Mouse (Mus musculus): Measurements from ENCODE around the gene Ovch2. TPM values are rescaled to one million over a fixed set of nuclear protein-coding genes. Genes with fewer than 3 reads are reported as not detected.

The Ovch2 gene
- polyA plus RNA-seq, 1 experiment from 2014 or later, result not detected

Other genes with a start within 250 kb of the Ovch2 start
- 9.6 and 11.1 TPM in 2 replicates for gene Olfml1, start 233.8 kb downstream of the Ovch2 start, polyA plus RNA-seq (2015; fragmentation: Nextera tagmentation; extraction: Ambion mirVana)
- gene Ppfibp2, start 206.0 kb downstream of the Ovch2 start, polyA plus RNA-seq (2015; fragmentation: Nextera tagmentation; extraction: Ambion mirVana), result 13.7 and 14.7 TPM in 2 replicates
- not detected in 2 replicates for gene 5330417H12Rik, start 176.0 kb downstream of the Ovch2 start, polyA plus RNA-seq (2015; fragmentation: Nextera tagmentation; extraction: Ambion mirVana)
- gene Cyb5r2, start 43.2 kb downstream of the Ovch2 start, polyA plus RNA-seq (2015; fragmentation: Nextera tagmentation; extraction: Ambion mirVana), result 0.11 and 0.12 TPM in 2 replicates
- not detected in 2 replicates for gene Olfr467, start 11.1 kb upstream of the Ovch2 start, polyA plus RNA-seq (2015; fragmentation: Nextera tagmentation; extraction: Ambion mirVana)
- not detected in 2 replicates for gene Olfr469, start 24.3 kb upstream of the Ovch2 start, polyA plus RNA-seq (2015; fragmentation: Nextera tagmentation; extraction: Ambion mirVana)
- gene Olfr470, start 46.3 kb upstream of the Ovch2 start, polyA plus RNA-seq (2015; fragmentation: Nextera tagmentation; extraction: Ambion mirVana), result not detected in 2 replicates
- not detected in 2 replicates for gene Olfr472, start 96.7 kb upstream of the Ovch2 start, polyA plus RNA-seq (2015; fragmentation: Nextera tagmentation; extraction: Ambion mirVana)
- gene Olfr473, start 129.2 kb upstream of the Ovch2 start, polyA plus RNA-seq (2015; fragmentation: Nextera tagmentation; extraction: Ambion mirVana), result not detected in 2 replicates
- gene Olfr474, start 153.4 kb upstream of the Ovch2 start, polyA plus RNA-seq (2015; fragmentation: Nextera tagmentation; extraction: Ambion mirVana), result not detected in 2 replicates
- gene Olfr476, start 163.6 kb upstream of the Ovch2 start, polyA plus RNA-seq (2015; fragmentation: Nextera tagmentation; extraction: Ambion mirVana), result not detected in 2 replicates
- gene Olfr477, start 185.5 kb upstream of the Ovch2 start, polyA plus RNA-seq (2015; fragmentation: Nextera tagmentation; extraction: Ambion mirVana), result not detected in 2 replicates
- gene Olfr478, start 232.8 kb upstream of the Ovch2 start, polyA plus RNA-seq (2015; fragmentation: Nextera tagmentation; extraction: Ambion mirVana), result not detected in 2 replicates
- not detected in 2 replicates for gene Olfr479, start 249.5 kb upstream of the Ovch2 start, polyA plus RNA-seq (2015; fragmentation: Nextera tagmentation; extraction: Ambion mirVana)